Mouse (Mus musculus): ENCODE data around the gene Flvcr2. TPM values are rescaled to one million over a fixed set of nuclear protein-coding genes. Genes with fewer than 3 reads are reported as not detected.

Gene Flvcr2
- total and polyA plus RNA-seq, 3 experiments = 2.0 to 3.4 (median 2.1) TPM

DNA sequence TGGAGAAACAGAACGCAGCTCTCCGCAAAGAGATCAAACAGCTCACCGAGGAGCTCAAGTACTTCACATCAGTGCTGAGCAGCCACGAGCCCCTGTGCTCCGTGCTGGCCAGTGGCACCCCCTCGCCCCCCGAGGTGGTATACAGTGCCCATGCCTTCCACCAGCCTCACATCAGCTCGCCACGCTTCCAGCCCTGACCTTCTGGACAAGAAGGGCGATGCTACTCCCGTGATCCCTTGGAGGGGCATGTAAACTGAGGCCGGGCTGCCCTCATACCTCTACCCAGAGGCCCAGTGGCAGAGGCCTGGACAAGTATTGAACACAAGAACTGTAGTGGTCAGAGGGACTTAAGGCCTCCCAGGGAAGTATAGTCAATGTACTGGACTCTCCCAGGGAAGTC lies 37.8 kb upstream of the Flvcr2 start:
- no peaks in the 10 kb centered on the region for H3K36me3 ChIP-seq (ENCODE audit: control insufficient read depth, insufficient read depth, low read length)
- H3K4me3 ChIP-seq = no peak overlapping the region
- H3K79me2 ChIP-seq (replicated peaks; ENCODE audit: control insufficient read depth, insufficient read depth, low read length) = no peaks in the 10 kb centered on the region
- H3K27me3 ChIP-seq (ENCODE audit: control insufficient read depth, insufficient read depth, low read length) = no peaks in the 10 kb centered on the region
- 92% methylated on average over 12 of the region's 12 CpGs for WGBS
- intact Hi-C loops (cut with DNase I) = no loop called here
- H3K27ac ChIP-seq = no peak overlapping the region
- no peak overlapping the region for H3K9ac ChIP-seq (ENCODE audit: low read depth, low read length)
- TF ChIP-seq EP300 (IDR thresholded peaks at IDR 0.05; ENCODE audit: insufficient read depth, low read depth, low read length) = no peak
- TF ChIP-seq POLR2A (IDR thresholded peaks at IDR 0.05; ENCODE audit: insufficient read depth, low read depth, low read length) = no peak
- TF ChIP-seq CTCF (IDR thresholded peaks at IDR 0.05) = no peak
- DNase-seq = no peak
- peaks cover 6% of the 10 kb centered on the region for H3K4me1 ChIP-seq (ENCODE audit: control insufficient read depth, insufficient read depth, low read length)

DNA sequence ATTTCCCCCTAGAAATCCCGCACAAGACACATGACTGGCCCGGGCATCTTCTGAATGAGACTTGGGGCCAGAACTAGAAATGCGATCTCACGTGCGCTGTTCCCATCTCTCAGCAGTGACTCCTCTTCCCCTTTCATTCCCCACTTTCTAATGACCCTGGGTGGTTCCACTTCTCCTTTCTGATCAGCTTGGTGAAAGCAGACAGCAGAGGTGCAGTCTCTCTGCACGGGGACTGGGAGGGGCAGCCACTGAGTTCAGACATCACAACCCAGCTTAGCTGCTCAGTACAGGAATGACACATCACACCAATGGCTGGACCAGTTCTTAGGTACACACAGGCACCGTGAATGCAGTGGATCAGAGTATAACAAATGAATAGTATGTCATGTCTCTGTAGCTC lies 35.6 kb upstream of the Flvcr2 start:
- H3K4me1 ChIP-seq (ENCODE audit: control insufficient read depth, insufficient read depth, low read length) = peaks cover 2% of the 10 kb centered on the region
- H3K79me2 ChIP-seq (replicated peaks; ENCODE audit: control insufficient read depth, insufficient read depth, low read length) = no peaks in the 10 kb centered on the region
- peak in 1 of 2 experiments; percentile 18 for DNase-seq
- H3K36me3 ChIP-seq (ENCODE audit: control insufficient read depth, insufficient read depth, low read length) = no peaks in the 10 kb centered on the region
- TF ChIP-seq EP300 (IDR thresholded peaks at IDR 0.05; ENCODE audit: insufficient read depth, low read depth, low read length) (no peak), POLR2A (IDR thresholded peaks at IDR 0.05; ENCODE audit: insufficient read depth, low read depth, low read length) (no peak), CTCF (IDR thresholded peaks at IDR 0.05) (no peak)
- H3K27ac ChIP-seq = no peak overlapping the region
- intact Hi-C loops (cut with DNase I) = no loop called here
- no peak overlapping the region for H3K4me3 ChIP-seq
- H3K9ac ChIP-seq (ENCODE audit: low read depth, low read length) = no peak overlapping the region
- 73% methylated on average over 7 of the region's 7 CpGs for WGBS
- H3K27me3 ChIP-seq (ENCODE audit: control insufficient read depth, insufficient read depth, low read length) = no peaks in the 10 kb centered on the region

DNA sequence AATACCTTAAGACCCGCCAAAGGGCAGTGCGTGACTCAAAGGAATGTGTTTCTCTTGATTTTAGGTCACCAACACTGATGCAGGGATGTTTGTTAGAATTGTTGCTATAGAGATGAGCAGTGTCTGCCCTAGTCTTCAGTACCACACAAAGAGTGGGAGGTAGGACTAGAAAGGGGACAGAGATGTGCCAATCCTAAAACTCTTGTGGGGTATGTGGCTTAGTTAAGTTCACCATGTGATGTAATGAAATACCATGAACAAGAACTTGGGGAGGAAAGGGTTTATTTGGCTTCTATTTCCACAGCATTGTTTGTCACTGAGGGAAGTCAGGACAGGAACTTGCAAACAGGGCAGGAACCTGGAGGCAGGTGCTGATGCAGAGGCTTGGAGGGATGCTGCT lies 33.8 kb upstream of the Flvcr2 start:
- TF ChIP-seq CTCF (IDR thresholded peaks at IDR 0.05) (no peak), POLR2A (IDR thresholded peaks at IDR 0.05; ENCODE audit: insufficient read depth, low read depth, low read length) (no peak), EP300 (IDR thresholded peaks at IDR 0.05; ENCODE audit: insufficient read depth, low read depth, low read length) (no peak)
- intact Hi-C loops (cut with DNase I) = no loop called here
- WGBS = 73% methylated on average over 2 of the region's 2 CpGs
- Histone ChIP-seq H3K27me3 (ENCODE audit: control insufficient read depth, insufficient read depth, low read length) (no peaks in the 10 kb centered on the region), H3K4me3 (no peak overlapping the region), H3K9ac (ENCODE audit: low read depth, low read length) (no peak overlapping the region), H3K79me2 (replicated peaks; ENCODE audit: control insufficient read depth, insufficient read depth, low read length) (no peaks in the 10 kb centered on the region), H3K36me3 (ENCODE audit: control insufficient read depth, insufficient read depth, low read length) (no peaks in the 10 kb centered on the region), H3K27ac (no peak overlapping the region), H3K4me1 (ENCODE audit: control insufficient read depth, insufficient read depth, low read length) (no peaks in the 10 kb centered on the region)
- DNase-seq = no peak

DNA sequence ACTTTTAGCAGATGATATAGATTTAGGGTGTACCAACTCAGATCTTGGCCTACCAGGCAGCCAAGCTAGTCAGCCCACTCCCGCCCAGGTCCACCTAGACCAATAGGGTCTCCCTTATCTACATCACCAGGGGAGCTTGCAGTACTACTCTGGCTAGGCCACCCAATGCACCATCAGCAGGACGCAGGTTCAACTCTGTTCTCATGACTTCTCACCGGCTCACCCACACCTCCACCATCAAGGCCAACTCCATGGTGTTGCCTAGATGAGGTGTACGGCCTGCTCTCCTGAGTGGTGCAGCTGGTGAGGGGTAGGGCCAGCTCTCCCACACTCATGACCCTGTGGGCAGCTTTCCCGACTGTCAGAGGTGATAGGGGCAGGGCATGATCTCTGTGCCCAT lies 32.2 kb upstream of the Flvcr2 start:
- intact Hi-C loops (cut with DNase I) = no loop called here
- no peaks in the 10 kb centered on the region for H3K79me2 ChIP-seq (replicated peaks; ENCODE audit: control insufficient read depth, insufficient read depth, low read length)
- H3K27me3 ChIP-seq (ENCODE audit: control insufficient read depth, insufficient read depth, low read length) = no peaks in the 10 kb centered on the region
- H3K27ac ChIP-seq = no peak overlapping the region
- no peak for DNase-seq
- no peaks in the 10 kb centered on the region for H3K4me1 ChIP-seq (ENCODE audit: control insufficient read depth, insufficient read depth, low read length)
- WGBS = 96% methylated on average over 5 of the region's 5 CpGs
- H3K36me3 ChIP-seq (ENCODE audit: control insufficient read depth, insufficient read depth, low read length) = no peaks in the 10 kb centered on the region
- TF ChIP-seq POLR2A (IDR thresholded peaks at IDR 0.05; ENCODE audit: insufficient read depth, low read depth, low read length) = no peak
- no peak for TF ChIP-seq EP300 (IDR thresholded peaks at IDR 0.05; ENCODE audit: insufficient read depth, low read depth, low read length)
- TF ChIP-seq CTCF (IDR thresholded peaks at IDR 0.05) = no peak
- H3K4me3 ChIP-seq = no peak overlapping the region
- no peak overlapping the region for H3K9ac ChIP-seq (ENCODE audit: low read depth, low read length)

DNA sequence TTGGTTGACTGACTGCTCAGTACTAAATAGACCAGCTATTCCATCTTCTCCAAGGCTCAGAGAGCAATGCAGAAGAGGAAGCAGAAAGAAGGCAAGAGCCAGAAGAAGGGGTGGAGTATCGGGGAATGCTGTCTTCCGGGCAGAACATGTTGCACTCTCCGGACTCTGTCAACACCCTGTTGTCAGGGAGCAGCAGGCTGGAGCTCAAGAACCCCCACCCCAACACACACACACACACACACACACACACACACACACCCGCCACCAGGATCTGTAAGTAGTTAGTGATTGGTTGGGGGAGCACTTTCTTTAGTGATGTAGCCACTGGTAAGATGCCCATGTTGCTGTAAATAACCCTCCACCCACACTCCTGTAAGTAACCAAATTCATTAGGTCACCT lies 21.0 kb upstream of the Flvcr2 start:
- TF ChIP-seq CTCF (IDR thresholded peaks at IDR 0.05) (no peak), POLR2A (IDR thresholded peaks at IDR 0.05; ENCODE audit: insufficient read depth, low read depth, low read length) (no peak), EP300 (IDR thresholded peaks at IDR 0.05; ENCODE audit: insufficient read depth, low read depth, low read length) (no peak)
- intact Hi-C loops (cut with DNase I) = loop anchor here (5.0 kb wide), 1 partner anchor 38 kb away; the partner anchor contains the start of gene Batf
- WGBS = 48% methylated on average over 4 of the region's 4 CpGs

DNA sequence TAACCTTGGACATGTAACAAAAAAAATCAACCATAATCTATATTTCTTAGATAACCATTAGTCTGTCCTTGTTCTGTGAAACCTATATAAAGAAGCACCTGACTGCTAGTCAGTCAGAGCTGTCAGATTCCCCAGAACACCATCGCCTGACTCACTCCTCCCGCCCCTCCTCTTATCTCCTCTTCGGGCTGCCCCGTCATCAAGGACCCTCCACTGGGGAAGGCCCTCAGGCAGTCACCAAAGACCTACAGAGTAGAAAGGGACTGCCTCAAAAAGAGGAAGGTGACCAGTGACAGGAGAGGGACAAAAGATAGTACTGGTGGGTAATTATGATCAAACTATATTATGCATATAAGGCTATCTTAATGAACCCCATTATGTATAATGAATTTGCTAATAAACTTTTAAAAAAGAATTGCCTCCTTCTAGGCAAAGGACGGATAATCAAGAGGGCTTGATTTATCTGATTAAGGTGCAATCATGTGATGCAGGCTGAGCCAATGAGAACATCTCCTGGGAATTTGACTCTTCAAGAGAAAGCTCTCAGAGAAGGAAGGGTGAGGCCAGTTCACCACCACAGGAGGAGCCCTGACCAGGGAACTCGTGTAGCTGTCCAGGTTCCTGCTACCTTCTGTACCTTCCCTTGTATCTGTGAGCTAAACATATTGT lies 19.5 kb upstream of the Flvcr2 start:
- Histone ChIP-seq H3K36me3 (ENCODE audit: control insufficient read depth, insufficient read depth, low read length) (no peaks in the 10 kb centered on the region), H3K4me3 (no peak overlapping the region), H3K79me2 (replicated peaks; ENCODE audit: control insufficient read depth, insufficient read depth, low read length) (no peaks in the 10 kb centered on the region), H3K27me3 (ENCODE audit: control insufficient read depth, insufficient read depth, low read length) (peaks cover 2% of the 10 kb centered on the region; the same call in 1 of the 2 replicates), H3K27ac (no peak overlapping the region), H3K4me1 (ENCODE audit: control insufficient read depth, insufficient read depth, low read length) (no peaks in the 10 kb centered on the region; the same call in 1 of the 2 replicates), H3K9ac (ENCODE audit: low read depth, low read length) (no peak overlapping the region)
- DNase-seq = no peak
- TF ChIP-seq POLR2A (IDR thresholded peaks at IDR 0.05; ENCODE audit: insufficient read depth, low read depth, low read length) = no peak
- TF ChIP-seq CTCF (IDR thresholded peaks at IDR 0.05) = no peak
- no peak for TF ChIP-seq EP300 (IDR thresholded peaks at IDR 0.05; ENCODE audit: insufficient read depth, low read depth, low read length)
- 50% methylated on average over 6 of the region's 6 CpGs for WGBS
- intact Hi-C loops (cut with DNase I) = loop anchor here (5.0 kb wide), 1 partner anchor 40 kb away; the partner anchor contains the start of gene Batf

More for the DNA sequence above, 21.0 kb upstream of the Flvcr2 start:
- Histone ChIP-seq H3K27me3 (ENCODE audit: control insufficient read depth, insufficient read depth, low read length) (peaks cover 5% of the 10 kb centered on the region), H3K4me3 (no peak overlapping the region), H3K79me2 (replicated peaks; ENCODE audit: control insufficient read depth, insufficient read depth, low read length) (no peaks in the 10 kb centered on the region), H3K27ac (no peak overlapping the region), H3K36me3 (ENCODE audit: control insufficient read depth, insufficient read depth, low read length) (no peaks in the 10 kb centered on the region), H3K4me1 (ENCODE audit: control insufficient read depth, insufficient read depth, low read length) (no peaks in the 10 kb centered on the region; the same call in 1 of the 2 replicates), H3K9ac (ENCODE audit: low read depth, low read length) (no peak overlapping the region)
- DNase-seq = no peak

Measured in heart, adult 2 months (tissue).